Mouse (Mus musculus) right cerebral cortex, postnatal 10 days (tissue): ENCODE measurements around the gene Adamtsl5.
"Not testable (repeated sequence)": the region's sequence is repeated elsewhere in the genome, so short reads cannot be mapped to it uniquely, and the experiment has no call there.

Source experiments
- DNase-seq, 2 experiments: peaks; one replicate each; pipeline ENCODE4 v3.0.0; 2021; ENCODE audit warnings: low spot score in 2 of 2

Adamtsl5 gene

DNA sequence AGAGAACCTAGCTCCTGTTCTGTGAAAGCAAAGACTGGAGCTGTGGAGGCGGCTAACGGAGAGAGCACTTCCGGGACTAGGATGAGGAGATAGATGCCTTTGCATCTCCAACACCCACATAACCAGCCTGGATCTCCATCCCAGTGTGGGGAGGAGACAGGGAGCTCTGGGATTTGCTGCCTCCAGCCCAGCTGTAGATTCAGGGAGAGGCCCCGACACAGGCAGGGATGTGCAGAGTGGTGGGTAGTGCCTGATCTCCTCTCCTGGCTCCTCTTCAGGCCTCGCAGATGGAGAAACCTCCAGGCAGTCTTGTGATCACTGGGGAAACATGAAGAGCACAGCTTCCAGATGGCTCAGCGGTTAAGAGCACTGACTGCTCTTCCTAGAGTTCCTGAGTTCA lies 24.5 kb upstream of the Adamtsl5 start:
- no peak for DNase-seq

- no peak for DNase-seq
These were observed 23.8 kb upstream of the Adamtsl5 start for GRCm38 (mm10) chr10:80371983-80372382.

DNA sequence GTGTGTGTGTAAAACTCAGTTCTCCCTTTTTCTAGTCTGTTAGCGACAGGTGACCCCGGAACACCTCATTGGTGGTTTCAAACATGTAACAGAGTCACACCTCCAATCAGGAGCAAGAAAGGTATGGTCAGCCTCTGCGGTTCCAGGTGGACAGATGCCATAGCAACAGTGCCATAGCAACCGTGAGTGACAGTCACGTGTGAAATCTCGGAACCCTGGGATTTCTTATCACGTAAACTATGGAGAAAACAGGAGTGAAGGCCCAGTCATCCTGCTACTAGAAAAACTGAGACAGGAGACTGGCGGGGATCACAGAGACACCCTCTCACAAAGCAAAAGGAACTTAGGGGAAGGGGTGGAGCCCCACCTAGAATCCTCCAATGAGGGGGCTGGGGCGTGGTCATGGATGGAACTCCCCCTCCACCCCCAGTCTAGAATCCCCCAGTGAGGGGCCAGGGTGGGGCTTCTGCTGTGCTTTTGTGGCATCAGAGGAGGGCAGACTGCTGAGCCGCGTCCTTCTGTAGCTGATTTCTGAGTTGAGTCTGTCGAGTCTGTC lies 23.3 kb upstream of the Adamtsl5 start:
- peak; percentile 80 to 89 for DNase-seq

DNA sequence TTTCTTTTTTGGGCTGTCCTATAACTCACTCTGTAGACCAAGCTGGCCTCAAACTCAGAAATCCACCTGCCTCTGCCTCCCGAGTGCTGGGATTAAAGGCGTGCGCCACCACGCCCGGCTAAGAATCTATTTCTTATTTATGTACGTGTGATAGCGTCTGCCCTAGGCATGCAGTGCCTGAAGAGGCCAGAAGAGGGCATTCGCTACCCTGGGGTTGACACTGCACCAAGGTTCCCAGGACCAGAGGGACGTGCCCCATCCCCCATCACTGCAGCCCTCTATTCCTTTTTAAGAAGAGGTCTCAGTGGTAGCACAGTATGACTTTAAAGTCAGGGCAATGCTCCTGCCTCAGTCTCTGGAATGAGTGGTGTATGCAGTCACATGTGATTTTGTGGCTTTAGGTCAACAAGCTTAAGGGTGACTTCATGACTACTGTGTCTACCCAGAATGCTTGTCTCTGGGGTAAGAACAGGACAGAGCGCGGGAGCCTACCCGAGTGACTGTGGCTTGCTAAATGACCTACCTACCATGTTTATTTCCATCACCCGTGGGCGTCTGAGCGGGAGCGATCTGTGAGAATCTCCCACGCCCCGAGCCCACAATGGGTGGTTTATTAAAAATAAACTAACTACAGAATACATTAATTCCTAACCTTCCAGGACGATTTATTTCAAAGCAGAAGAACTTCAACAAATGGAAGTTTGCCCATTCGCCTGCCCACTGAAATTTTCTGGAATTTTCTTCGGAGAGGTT lies 22.0 kb upstream of the Adamtsl5 start:
- no peak for DNase-seq

DNA sequence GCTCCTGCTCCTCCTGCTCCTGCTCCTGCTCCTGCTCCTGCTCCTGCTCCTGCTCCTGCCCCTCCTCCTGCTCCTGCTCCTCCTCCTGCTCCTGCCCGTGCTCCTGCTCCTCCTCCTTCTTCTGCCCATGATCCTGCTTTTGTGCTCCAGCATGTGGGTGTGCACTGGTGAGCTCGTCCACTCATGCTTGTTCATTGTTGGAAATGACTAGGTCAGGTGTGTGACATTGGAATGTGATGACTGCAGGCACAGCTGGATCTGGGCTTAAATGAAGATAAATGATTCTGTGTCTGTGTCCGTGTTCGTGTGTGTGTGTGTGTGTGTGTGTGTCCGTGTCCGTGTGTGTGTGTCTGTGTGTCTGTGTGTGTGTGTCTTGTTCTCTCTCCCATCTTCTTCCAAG lies 20.2 kb upstream of the Adamtsl5 start:
- no peak for DNase-seq

DNA sequence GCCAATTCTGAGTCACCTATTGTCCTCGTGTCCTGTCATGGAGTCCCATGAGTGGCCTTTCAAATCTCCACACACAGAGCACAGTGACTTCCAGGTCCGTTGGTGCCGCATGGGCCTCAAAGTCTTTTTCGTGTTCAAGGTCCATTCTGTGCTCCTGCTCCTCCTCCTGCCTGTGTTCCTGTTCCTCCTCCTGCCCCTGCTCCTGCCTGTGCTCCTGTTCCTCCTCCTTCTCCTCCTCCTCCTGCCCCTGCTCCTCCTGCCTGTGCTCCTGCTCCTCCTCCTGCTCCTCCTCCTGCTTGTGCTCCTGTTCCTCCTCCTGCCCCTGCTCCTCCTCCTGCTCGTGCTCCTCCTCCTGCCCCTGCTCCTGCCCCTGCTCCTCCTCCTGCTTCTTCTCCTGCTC lies 19.7 kb upstream of the Adamtsl5 start:
- no peak for DNase-seq

GRCm38 (mm10) chr10:80365736-80366135 lies 17.5 kb upstream of the Adamtsl5 start:
- no peak for DNase-seq

- no peak for DNase-seq
These were observed 15.5 kb upstream of the Adamtsl5 start for GRCm38 (mm10) chr10:80363734-80364133.

DNA sequence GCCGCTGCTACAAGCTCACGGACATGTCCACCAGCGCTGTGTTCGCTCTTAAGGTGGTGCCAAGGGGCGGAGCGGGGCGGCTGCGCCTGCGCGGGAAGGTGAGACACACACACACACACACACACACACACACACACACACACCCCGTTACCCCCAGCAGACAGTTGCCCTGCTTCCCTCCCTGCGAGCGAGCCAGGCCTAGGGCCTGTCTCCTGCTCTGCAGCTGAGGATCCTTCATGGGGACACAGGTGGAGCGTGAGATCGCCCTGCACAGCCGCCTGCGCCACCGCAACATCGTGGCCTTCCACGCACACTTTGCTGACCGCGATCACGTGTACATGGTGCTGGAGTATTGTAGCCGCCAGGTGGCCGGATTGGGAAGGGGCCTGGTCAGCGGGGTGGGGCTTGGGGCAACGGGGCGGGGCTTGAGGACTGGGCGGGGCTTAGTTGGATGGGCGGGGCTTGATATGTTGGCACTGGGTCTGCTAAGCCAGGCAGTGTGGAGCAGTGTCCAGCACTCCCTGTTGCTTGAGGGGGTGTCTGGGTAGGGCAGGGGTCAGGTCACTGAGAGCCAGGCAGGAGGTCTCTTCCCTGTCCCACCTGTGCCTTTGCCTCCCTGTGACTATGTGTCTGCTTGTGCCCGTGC lies 9.9 kb upstream of the Adamtsl5 start:
- no peak for DNase-seq

GRCm38 (mm10) chr10:80357336-80357735 lies 9.1 kb upstream of the Adamtsl5 start:
- DNase-seq, result no peak

DNA sequence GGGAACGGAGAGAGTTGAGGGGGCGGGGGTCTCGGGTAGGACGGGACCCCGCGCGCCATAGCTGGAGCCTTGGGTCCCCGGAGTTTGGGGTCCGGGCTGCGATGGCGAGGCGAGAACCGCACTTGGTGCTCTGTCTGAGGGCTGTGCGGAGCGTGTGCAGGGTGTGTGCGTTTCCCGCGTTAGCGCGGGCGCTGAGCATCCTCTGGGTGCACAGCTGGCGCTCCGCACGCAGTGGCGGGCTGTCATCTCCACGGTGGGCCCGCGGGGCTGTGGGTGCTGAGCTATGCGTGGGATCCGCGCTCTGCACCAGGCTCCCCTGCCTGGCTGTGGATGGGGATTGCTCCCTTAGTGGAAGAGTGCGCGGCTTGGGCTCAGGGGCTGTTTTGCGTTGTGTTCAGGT lies 8.5 kb upstream of the Adamtsl5 start:
- no peak for DNase-seq

DNA sequence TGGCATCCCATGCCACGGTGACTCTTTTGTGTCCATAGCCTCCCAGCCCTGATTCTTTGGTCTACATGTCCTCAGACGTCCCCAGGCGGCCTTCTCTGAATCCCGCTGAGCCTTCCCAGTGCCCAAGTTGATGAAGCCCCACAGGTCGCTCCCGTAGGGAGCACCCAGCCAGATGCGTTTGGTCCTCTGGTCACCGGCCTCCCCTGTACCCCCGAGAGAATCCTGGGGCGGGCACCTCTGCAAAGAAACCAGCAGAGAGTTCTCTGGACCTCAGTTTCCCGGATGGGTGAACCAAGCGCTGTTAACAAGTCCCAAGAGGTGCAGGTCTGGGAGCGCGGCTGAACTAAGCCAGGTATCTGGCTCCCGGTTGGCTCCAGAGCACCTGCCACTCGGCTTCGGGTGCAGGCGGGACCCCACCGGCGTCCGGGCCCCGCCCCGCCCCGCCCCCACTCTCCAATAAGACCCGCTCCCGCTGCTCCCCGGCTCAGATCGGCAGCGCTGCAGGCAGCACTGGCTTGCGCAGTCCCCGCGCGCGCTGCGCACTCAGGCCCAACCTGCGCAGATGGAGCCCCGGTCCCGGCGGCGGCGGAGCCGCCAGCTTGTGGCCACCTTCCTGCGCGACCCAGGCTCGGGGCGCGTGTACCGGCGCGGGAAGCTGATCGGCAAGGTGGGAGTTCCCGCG lies 7.9 kb upstream of the Adamtsl5 start, which contains the start of gene Plk5:
Gene Plk5 (plus strand): TSS at position 459 of the 682 bp plus-strand sequence.
- no peak for DNase-seq

GRCm38 (mm10) chr10:80355431-80355830 lies 7.2 kb upstream of the Adamtsl5 start:
- no peak for DNase-seq

GRCm38 (mm10) chr10:80352727-80353126 lies 4.5 kb upstream of the Adamtsl5 start:
- no peak for DNase-seq

DNA sequence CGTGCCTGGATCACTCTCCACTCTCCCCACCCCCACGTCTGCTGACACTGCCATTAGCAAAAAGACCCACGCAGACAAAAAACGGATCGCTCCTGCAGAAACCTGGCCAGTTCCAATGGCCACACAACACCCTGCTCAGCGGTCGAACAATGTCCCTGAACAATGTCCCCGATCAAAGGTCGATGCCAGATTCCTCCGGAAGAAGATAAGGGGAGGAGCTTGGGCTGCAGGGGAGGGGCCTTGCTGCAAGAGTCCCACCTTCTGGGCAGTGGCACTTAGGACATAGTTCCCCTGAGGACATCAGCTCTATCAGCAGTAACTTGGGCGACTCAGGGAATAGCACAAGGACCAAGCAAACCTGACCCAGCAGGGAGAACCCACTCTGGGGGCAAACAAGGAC lies 3.7 kb upstream of the Adamtsl5 start:
- DNase-seq, result no peak

DNA sequence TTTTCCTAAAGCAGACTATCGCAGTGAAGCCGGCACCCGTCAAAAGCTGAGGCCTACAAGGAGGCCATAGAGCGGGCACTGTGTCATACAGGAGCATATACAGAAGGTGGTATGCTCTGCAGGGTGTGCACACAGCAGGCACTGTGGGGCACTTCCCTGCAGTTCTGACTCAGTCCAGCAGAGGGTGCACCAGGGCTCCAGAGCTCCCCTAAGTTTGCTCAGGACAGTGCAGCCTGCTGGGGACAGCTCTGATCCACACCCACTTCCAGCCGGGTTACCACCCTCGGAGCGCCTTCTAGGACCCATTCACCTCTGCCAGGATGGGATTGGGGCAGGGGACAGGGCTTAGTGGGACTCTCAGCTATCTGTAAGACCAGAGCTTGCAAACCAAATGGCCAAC lies 2.1 kb upstream of the Adamtsl5 start:
- DNase-seq, result peak; percentile 66 to 82

- no peak for DNase-seq
These were observed 769 bp upstream of the Adamtsl5 start for GRCm38 (mm10) chr10:80348981-80349380.

DNA sequence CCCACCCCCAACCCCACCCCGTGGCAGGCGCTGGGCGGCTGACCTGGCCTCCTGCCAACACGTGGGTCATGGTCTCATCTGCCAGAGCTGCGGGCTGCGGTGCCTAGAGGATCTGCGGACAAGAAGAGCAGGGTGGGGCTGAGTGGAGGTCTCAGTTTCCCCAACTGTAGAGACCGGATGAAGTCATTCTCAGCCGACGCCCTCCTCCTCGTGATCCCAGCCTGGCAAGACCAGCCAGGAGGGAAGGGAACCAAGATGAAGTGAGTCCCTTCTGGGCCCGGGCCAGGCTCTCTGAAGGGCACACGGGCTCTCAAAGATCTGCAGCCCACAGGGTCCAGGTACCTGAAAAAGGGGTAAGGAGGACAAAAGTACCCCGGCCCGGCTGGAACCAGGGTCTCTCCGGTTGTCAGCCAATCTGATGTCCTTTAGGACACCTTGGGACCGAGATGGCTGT lies 671 bp downstream of the Adamtsl5 start:
- no peak for DNase-seq

DNA sequence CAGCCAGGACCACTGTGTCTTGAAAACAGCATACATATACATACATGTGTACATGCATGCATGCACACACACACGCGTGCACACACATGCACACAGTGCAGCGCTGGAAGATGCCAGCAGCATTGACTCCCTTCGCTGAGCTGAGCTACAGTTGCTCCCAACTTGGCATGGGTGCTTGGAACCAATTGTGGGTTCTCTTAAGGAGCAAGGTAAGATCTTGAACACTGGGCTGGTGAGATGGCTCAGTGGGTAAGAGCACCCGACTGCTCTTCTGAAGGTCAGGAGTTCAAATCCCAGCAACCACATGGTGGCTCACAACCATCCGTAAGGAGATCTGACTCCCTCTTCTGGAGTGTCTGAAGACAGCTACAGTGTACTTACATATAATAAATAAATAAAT lies 2.3 kb downstream of the Adamtsl5 start:
- not testable (repeated sequence) for DNase-seq

DNA sequence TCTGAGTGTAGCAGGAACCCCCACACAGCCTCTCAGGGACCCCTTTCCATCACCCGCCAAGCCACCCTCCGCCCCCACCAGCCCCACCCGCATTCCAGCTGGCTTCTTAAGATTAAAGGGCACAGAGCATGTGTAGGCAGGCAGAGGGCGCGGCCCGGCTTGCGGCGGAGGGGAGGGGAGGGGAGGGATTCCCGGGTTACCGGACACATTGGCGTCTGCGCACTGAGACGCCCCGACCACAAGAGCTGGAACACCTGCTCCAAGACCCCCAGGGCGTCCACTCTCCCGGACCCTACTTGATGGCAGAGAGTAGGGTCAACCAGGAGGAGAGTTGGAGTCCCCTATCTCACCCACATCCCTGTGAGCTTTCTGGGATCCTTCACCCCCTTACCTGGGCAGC lies 3.1 kb downstream of the Adamtsl5 start:
- DNase-seq, result no peak

GRCm38 (mm10) chr10:80344131-80344661 lies 4.0 kb downstream of the Adamtsl5 start:
- no peak for DNase-seq

DNA sequence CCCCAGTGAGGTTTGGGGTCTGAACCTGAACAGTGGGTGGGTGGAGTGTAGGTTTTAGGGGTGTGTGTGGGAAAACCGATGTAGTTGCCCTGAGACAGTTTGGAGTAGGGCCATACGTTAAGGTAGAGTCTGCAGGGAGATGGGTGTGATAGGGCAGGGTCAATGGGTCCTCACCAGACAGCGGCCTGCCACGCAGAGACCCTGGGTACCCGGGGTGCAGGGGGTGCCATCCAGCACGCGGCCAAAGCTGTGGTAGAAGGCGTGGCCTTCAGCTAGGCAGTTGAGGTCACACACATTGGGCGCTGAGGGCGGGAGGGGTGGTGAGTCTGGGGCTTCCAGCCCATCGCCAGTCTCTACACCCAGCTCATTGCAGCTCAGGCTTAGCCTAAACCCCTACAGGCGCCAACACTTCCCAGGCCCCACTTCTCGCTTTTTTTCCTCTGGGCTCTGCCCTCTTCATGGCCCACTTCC lies 4.8 kb downstream of the Adamtsl5 start:
- DNase-seq, result no peak
